Mouse (Mus musculus) hematopoietic stem cell, adult 5-6 weeks (primary cell): ENCODE measurements around the gene Ano1. TPM values are rescaled to one million over a fixed set of nuclear protein-coding genes. Genes with fewer than 3 reads are reported as not detected.

ENCODE experiments used
- ATAC-seq, 2 experiments: fragments of 125-278 bp in 1 of 2; replicated peaks in 1 of 2; 2 replicates each; pipeline ENCODE4 v1.8.0; 2016 to 2017; ENCODE audit warnings: inconsistent platforms in 2 of 2, mild to moderate bottlenecking in 2 of 2, moderate number of reproducible peaks in 2 of 2, low read depth in 1 of 2, moderate TSS enrichment in 1 of 2; ENCODE audit not compliant: low FRiP score in 2 of 2, poor library complexity in 2 of 2, severe bottlenecking in 2 of 2, insufficient read depth in 1 of 2, low TSS enrichment in 1 of 2
- total RNA-seq: library from RNA; stranded (forward); fragments of 172-1452, 232-1000 nt; gene quantifications from 2 replicates; pipeline ENCODE4 v1.2.3, GENCODE M21; 2017

The Ano1 gene
- total RNA-seq, 1 experiment from 2014 or later: 0.50 TPM

GRCm38 (mm10) chr7:144677341-144678086 lies 74.3 kb downstream of the Ano1 start:
- ATAC-seq: no peak

- no peak for ATAC-seq
These were observed 76.1 kb downstream of the Ano1 start for GRCm38 (mm10) chr7:144675632-144676031.

GRCm38 (mm10) chr7:144669895-144670294 lies 81.9 kb downstream of the Ano1 start:
- no peak for ATAC-seq

GRCm38 (mm10) chr7:144668603-144669278 lies 83.0 kb downstream of the Ano1 start:
- ATAC-seq: no peak

- ATAC-seq: no peak
These were observed 84.7 kb downstream of the Ano1 start for GRCm38 (mm10) chr7:144667091-144667490.

- no peak for ATAC-seq
These were observed 86.2 kb downstream of the Ano1 start for GRCm38 (mm10) chr7:144665585-144665984.

- ATAC-seq: no peak
These were observed 88.2 kb downstream of the Ano1 start for GRCm38 (mm10) chr7:144663566-144663965.

GRCm38 (mm10) chr7:144656261-144656967 lies 95.4 kb downstream of the Ano1 start:
- ATAC-seq: no peak

GRCm38 (mm10) chr7:144653681-144654425 lies 97.9 kb downstream of the Ano1 start:
- ATAC-seq: no peak; a peak in 1 of 4 replicates

- ATAC-seq: peak in 1 of 2 experiments; percentile 15; a peak in 2 of 4 replicates
These were observed 104.2 kb downstream of the Ano1 start for GRCm38 (mm10) chr7:144647547-144647946.

GRCm38 (mm10) chr7:144640817-144641216 lies 111.0 kb downstream of the Ano1 start:
- no peak for ATAC-seq

GRCm38 (mm10) chr7:144636000-144636399 lies 115.8 kb downstream of the Ano1 start:
- ATAC-seq: no peak

GRCm38 (mm10) chr7:144634875-144635274 lies 116.9 kb downstream of the Ano1 start:
- no peak for ATAC-seq

GRCm38 (mm10) chr7:144634450-144634849 lies 117.3 kb downstream of the Ano1 start:
- no peak for ATAC-seq

- ATAC-seq: no peak
These were observed 119.5 kb downstream of the Ano1 start for GRCm38 (mm10) chr7:144632321-144632720.

GRCm38 (mm10) chr7:144630622-144631021 lies 121.2 kb downstream of the Ano1 start:
- ATAC-seq: peak; percentile 78 to 85

- ATAC-seq: no peak
These were observed 123.3 kb downstream of the Ano1 start for GRCm38 (mm10) chr7:144628334-144628915.
